Mouse (Mus musculus) erythroblast, adult 5-6 weeks (primary cell): ENCODE results near the gene Osbpl8. TPM values are rescaled to one million over a fixed set of nuclear protein-coding genes. Genes with fewer than 3 reads are reported as not detected.
"Not testable (repeated sequence)": the region's sequence is repeated elsewhere in the genome, so short reads cannot be mapped to it uniquely, and the experiment has no call there.

ENCODE experiments used
- ATAC-seq: replicated peaks from 2 replicates; pipeline ENCODE4 v1.8.0; 2016; ENCODE audit warnings: moderate number of reproducible peaks, mild to moderate bottlenecking, moderate TSS enrichment, inconsistent platforms; ENCODE audit not compliant: poor library complexity, low FRiP score, severe bottlenecking
- total RNA-seq, 2 experiments: library from RNA; stranded (forward) in 1 of 2; stranded (reverse) in 1 of 2; fragments of 150-400 nt in 1 of 2; fragments of 200-764, 138-1000 nt in 1 of 2; gene quantifications; 2 replicates each; pipeline versions ENCODE4 v1.2.3 to v1.2.4; 2015 to 2017; ENCODE audit warnings: low replicate concordance in 2 of 2

Osbpl8 gene
- total RNA-seq, 2 experiments from 2014 or later, result 254 to 372 TPM

GRCm38 (mm10) chr10:111178024-111178423 lies 13.5 kb downstream of the Osbpl8 start:
- no peak for ATAC-seq

- peak; percentile 68 for ATAC-seq
Observed at GRCm38 (mm10) chr10:111180633-111181032, 16.1 kb downstream of the Osbpl8 start.

DNA sequence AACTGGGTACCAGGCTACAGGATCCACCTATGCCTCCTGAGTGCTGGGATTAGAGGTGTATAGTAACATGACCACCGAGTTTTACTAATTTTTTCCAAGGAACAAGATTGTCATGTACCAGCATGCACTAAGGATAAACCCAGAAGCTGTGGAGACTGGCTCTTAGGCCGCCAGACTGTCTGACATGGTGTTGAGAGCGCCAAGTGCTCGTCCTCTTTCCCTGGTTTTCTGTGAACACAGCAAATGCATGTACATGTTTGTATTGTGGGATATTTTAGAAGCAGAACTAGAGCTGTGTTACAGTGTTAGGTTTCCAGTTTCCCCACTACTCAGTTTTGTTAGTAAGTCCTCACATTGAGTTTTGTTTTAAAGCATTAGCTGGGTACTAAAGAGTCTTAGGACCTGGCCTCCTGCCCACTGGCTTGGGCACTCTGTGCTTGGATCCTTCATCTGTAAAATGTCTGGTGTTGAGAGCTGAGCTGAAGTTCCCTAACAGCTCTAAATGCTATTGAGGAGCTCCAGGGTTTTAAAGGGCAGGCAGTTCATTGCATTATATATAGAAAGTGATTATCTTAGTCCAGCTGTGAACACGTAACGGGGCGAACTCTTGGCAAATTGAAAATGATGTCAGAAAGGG lies 19.2 kb downstream of the Osbpl8 start:
- no peak for ATAC-seq

- no peak for ATAC-seq
Observed at GRCm38 (mm10) chr10:111185574-111186269, 21.2 kb downstream of the Osbpl8 start.

- ATAC-seq, result no peak
Observed at GRCm38 (mm10) chr10:111189022-111189555, 24.5 kb downstream of the Osbpl8 start.

DNA sequence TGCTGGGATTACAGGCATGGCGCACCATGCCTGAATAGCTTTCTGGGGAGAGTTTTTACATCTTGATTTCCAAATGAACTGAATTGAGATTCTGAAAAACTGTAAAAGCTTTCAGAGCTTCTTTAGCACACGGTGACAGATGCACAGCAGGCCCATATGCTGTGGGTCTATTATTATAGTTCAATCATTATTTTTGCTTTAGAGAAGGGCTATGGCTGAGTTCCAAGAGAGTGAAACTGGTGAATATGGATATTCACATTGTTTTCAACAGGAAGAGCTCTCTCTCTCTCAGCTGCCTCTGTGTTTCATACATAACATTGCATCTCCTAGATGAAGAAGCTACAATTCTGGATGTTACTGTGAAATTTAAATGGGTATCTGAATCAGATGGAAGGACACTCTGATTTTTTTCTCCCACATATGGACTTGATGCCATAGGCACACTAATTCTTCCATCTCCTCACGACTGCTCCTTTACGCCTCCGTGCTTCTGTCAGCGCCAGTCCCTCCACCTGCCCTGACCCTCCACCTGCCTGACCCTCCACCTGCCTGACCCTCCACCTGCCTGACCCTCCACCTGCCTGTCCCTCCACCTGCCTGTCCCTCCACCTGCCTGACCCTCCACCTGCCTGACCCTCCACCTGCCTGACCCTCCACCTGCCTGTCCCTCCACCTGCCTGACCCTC lies 25.7 kb downstream of the Osbpl8 start:
- ATAC-seq, result no peak

- no peak for ATAC-seq
Observed at GRCm38 (mm10) chr10:111193536-111193935, 29.0 kb downstream of the Osbpl8 start.

GRCm38 (mm10) chr10:111196191-111196590 lies 31.6 kb downstream of the Osbpl8 start:
- ATAC-seq, result no peak

- not testable (repeated sequence) for ATAC-seq
Observed at GRCm38 (mm10) chr10:111198705-111199104, 34.2 kb downstream of the Osbpl8 start.

DNA sequence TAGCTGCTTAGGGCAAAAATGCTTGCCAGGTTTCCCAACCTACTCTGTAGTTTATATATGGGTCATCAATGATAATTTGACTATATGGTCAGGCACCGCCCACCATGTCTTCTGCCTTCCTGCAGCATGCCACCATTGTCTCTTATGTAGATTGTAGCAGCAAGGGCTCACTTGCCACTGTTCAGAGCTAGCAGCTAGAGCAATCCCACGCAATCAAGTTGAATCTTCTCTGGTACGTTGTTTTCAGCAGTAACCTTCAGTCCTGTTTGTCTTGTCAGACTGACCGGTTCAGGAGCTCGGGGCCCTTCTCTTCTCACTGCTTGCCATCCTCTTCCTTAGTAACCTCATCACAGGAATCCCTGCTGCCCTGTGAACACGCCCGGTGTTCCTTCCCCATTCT lies 36.6 kb downstream of the Osbpl8 start:
- ATAC-seq, result no peak

DNA sequence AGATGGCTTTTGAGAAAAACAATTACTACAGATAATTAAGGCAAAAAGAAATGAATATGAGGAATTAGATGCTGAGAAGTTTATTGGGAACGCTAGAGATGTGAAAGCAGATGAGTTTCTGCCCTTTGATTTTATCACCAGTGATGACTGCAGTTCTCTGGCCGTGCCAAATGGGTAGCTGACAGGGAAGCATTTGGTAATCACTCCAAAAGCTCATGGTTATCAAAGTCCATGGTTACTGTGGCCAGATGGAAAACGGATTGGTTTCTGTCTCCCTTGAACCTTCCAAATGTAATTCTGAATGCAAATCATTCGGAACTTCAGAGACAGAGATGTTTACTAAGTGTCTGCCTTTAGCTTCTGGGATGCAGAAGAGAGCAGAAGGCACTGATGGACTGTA lies 37.1 kb downstream of the Osbpl8 start:
- ATAC-seq, result no peak

- ATAC-seq, result no peak
Observed at GRCm38 (mm10) chr10:111204089-111204488, 39.5 kb downstream of the Osbpl8 start.

DNA sequence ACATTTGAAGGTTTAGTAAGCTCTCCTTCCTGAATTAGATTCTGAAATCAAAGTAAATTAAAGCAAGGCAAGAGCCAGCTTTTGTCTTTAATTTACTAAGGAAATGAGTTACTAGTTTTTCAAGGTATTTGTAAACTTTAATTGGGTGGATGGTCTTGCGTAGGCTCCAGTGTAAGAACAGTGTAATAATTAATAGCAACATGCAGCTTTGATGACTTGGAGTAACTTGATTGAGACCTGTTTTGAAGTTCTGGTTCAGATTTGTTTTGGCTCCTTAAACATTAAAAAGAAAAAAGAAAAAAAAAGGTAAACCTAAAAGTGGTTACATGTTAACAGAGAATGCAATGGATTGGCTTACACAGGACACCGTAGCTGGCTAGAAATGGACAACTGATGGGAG lies 40.9 kb downstream of the Osbpl8 start:
- no peak for ATAC-seq

- ATAC-seq, result no peak
Observed at GRCm38 (mm10) chr10:111207386-111207785, 42.8 kb downstream of the Osbpl8 start.

GRCm38 (mm10) chr10:111214084-111214483 lies 49.5 kb downstream of the Osbpl8 start:
- ATAC-seq, result no peak

DNA sequence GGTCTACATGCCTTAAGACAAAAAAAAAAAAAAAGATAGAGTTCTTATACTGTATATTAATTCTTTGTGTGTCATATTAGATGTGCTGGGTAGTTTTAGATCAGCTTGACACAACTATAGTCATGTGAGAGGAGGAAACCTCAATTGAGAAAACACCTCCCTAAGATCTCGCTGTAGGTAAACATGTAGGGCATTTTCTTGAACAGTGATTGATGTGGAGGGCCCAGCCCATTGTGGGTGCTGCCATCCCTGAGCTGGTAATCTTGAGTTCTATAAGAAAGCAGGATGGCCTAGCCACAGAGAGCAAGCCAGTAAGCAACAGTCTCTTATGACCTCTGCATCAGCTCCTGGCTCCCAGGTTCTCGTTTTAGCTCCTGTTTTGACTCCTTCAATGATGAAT lies 50.1 kb downstream of the Osbpl8 start:
- no peak for ATAC-seq

GRCm38 (mm10) chr10:111215572-111215971 lies 51.0 kb downstream of the Osbpl8 start:
- peak; percentile 38; the same call in 1 of the 2 replicates for ATAC-seq

- no peak for ATAC-seq
Observed at GRCm38 (mm10) chr10:111216111-111216510, 51.6 kb downstream of the Osbpl8 start.

GRCm38 (mm10) chr10:111222535-111222934 lies 58.0 kb downstream of the Osbpl8 start:
- peak; percentile 95 for ATAC-seq

DNA sequence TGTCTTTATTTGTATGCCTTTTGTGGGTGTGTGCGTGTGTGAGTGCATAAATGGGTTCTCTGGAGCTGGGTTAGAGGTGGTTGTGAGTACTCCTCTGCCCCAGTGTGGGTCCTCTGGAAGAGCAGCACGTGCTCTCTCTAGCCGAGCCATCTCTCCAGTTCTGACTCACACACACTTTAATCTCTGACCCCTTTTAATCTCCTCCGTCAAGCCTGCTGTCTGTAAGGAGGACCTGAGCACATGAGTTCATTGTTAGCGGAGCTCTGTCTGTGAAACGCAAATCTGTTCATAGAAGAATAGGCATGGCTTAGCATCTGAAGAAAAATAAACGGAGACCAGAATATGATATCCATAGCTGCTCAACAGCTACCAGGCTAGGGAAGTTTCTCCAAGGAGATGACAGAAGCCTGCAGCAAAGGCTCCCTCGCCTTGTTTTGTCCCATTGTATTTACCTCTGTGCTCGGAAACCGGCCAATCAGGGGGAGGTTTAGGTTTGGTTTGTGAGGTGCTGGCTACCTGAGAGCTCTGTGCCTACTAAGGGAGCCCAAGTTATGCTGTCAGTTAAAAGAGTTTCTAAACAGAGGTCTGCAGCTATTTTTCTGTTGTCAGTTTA lies 58.8 kb downstream of the Osbpl8 start:
- peak; percentile 37 for ATAC-seq
